Mouse (Mus musculus): ENCODE data around the gene Napepld. TPM values are rescaled to one million over a fixed set of nuclear protein-coding genes. Genes with fewer than 3 reads are reported as not detected.
A peak's percentile ranks its signal among the peaks of the same experiment; 100 is the strongest.

Napepld gene
- polyA plus RNA-seq, 1 experiment: 4.7 TPM

GRCm38 (mm10) chr5:21680940-21681339 is 20.3 kb downstream of the Napepld start:
- no peak for DNase-seq (ENCODE audit: low read depth)
- TF ChIP-seq POLR2A (IDR thresholded peaks at IDR 0.05; ENCODE audit: borderline replicate concordance, extremely low read depth, insufficient read depth, insufficient read length, poor library complexity, severe bottlenecking): no peak
- no peak for TF ChIP-seq CTCF (IDR thresholded peaks at IDR 0.05; ENCODE audit: borderline replicate concordance, extremely low read depth, insufficient read depth, insufficient read length)

DNA sequence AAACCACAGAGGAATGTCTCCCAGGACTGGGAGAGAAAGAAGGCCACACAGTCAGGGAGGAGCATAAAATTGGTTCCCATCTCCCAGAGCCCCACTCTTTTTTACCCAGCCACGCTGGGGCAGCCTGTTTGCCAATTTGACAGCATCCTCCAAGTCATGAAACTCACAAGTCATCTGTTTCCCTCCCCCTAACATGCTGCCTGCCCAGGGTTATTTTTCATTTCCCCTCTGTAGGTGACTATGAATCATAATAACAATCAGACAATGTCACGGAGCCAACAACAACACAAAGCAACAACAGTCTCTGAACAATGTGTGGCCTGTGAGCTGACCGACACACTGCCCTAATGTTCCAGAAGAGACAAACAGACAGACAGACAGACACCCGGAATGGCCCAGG is 21.2 kb downstream of the Napepld start:
- TF ChIP-seq CTCF (IDR thresholded peaks at IDR 0.05; ENCODE audit: borderline replicate concordance, extremely low read depth, insufficient read depth, insufficient read length) (no peak), POLR2A (IDR thresholded peaks at IDR 0.05; ENCODE audit: borderline replicate concordance, extremely low read depth, insufficient read depth, insufficient read length, poor library complexity, severe bottlenecking) (no peak)
- DNase-seq (ENCODE audit: low read depth): no peak

- no peak for TF ChIP-seq CTCF (IDR thresholded peaks at IDR 0.05; ENCODE audit: borderline replicate concordance, extremely low read depth, insufficient read depth, insufficient read length)
- no peak for TF ChIP-seq POLR2A (IDR thresholded peaks at IDR 0.05; ENCODE audit: borderline replicate concordance, extremely low read depth, insufficient read depth, insufficient read length, poor library complexity, severe bottlenecking)
- DNase-seq (ENCODE audit: low read depth): no peak
Measured at GRCm38 (mm10) chr5:21678363-21678762, 22.8 kb downstream of the Napepld start.

DNA sequence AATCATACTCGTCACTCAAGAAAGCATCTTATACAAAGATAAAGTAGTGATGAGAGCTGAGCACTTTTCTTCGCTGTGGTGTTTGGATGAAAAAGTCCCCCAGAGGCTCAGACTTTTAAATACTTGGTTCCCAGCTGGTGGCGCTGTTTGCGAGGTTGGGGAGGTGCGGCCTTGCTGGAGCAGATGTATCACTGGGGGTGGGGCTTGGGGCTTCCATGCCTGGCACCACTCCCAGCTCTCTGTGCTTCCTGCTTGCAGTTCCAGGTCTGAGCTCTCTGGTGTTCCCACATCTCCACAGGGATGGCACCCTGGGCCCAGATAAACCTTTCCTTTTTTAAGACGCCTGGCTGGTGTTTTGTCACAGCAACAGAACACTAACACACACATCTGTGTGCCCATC is 23.3 kb downstream of the Napepld start:
- DNase-seq (ENCODE audit: low read depth): no peak
- TF ChIP-seq POLR2A (IDR thresholded peaks at IDR 0.05; ENCODE audit: borderline replicate concordance, extremely low read depth, insufficient read depth, insufficient read length, poor library complexity, severe bottlenecking): no peak
- no peak for TF ChIP-seq CTCF (IDR thresholded peaks at IDR 0.05; ENCODE audit: borderline replicate concordance, extremely low read depth, insufficient read depth, insufficient read length)

DNA sequence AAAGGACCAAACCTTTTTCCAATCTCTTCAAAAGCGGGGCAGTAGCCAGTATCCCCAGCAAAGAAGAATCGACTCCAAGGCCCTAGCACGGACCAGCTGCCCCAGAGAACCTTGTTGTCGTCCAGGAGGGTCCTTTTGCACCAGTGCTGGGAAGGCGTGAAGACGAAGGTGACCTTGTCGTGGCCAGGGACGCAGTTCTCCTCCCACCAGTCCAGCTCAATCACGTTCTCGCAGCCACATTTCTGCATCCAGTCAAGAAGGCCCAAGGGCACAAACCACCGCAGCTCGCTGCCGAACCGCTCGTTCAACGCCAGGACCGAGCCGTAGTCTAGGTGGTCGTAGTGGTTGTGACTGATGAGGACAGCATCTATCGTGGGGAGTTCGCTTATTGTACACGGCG is 25.7 kb downstream of the Napepld start:
- TF ChIP-seq POLR2A (IDR thresholded peaks at IDR 0.05; ENCODE audit: borderline replicate concordance, extremely low read depth, insufficient read depth, insufficient read length, poor library complexity, severe bottlenecking): no peak
- TF ChIP-seq CTCF (IDR thresholded peaks at IDR 0.05; ENCODE audit: borderline replicate concordance, extremely low read depth, insufficient read depth, insufficient read length): no peak
- no peak for DNase-seq (ENCODE audit: low read depth)

DNA sequence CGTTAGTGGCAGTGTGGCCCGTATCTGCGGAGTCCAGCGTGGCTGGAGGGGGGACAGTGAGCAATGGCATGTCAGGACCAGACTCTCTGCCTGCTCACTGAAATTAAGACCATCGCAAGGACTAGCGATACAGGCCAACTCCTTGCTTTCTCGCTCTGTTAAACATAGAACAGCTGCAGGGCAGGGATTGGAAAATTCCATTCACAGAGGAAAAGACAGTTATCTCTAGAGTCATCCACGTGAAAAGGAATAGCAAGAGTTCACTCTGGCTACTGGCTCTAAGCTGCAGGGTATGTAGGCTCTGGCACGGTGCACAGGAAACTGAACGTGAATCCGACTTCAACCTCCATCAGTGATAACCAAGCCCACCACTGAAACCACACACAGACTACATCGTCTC is 26.2 kb downstream of the Napepld start:
- no peak for TF ChIP-seq CTCF (IDR thresholded peaks at IDR 0.05; ENCODE audit: borderline replicate concordance, extremely low read depth, insufficient read depth, insufficient read length)
- no peak for TF ChIP-seq POLR2A (IDR thresholded peaks at IDR 0.05; ENCODE audit: borderline replicate concordance, extremely low read depth, insufficient read depth, insufficient read length, poor library complexity, severe bottlenecking)
- DNase-seq (ENCODE audit: low read depth): no peak

GRCm38 (mm10) chr5:21673742-21674141 is 27.5 kb downstream of the Napepld start:
- no peak for TF ChIP-seq CTCF (IDR thresholded peaks at IDR 0.05; ENCODE audit: borderline replicate concordance, extremely low read depth, insufficient read depth, insufficient read length)
- TF ChIP-seq POLR2A (IDR thresholded peaks at IDR 0.05; ENCODE audit: borderline replicate concordance, extremely low read depth, insufficient read depth, insufficient read length, poor library complexity, severe bottlenecking): no peak

GRCm38 (mm10) chr5:21672812-21673635 is 28.2 kb downstream of the Napepld start:
- peak; percentile 35 for DNase-seq (ENCODE audit: low read depth)
- TF ChIP-seq CTCF (IDR thresholded peaks at IDR 0.05; ENCODE audit: borderline replicate concordance, extremely low read depth, insufficient read depth, insufficient read length) (no peak), POLR2A (IDR thresholded peaks at IDR 0.05; ENCODE audit: borderline replicate concordance, extremely low read depth, insufficient read depth, insufficient read length, poor library complexity, severe bottlenecking) (no peak)

More at GRCm38 (mm10) chr5:21673742-21674141, 27.5 kb downstream of the Napepld start:
- DNase-seq (ENCODE audit: low read depth): peak; percentile 48

DNA sequence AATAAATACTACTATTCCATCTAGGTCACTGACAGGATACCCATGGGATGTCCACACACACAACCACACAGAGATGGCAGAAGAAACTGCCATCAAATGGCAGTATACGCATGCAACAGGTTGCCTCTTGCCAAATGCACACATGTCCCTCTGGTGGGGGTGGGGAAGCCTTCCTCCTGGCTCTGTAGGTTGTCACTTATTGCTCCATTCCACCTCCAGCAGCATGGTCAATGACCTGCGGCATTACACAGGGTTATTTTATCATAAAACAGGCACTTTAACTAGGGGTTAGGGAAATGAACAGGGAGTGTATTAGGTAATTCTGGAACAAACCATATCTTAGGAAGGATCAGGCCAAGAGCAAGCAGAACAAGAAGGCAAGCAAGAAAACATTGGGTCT is 31.9 kb downstream of the Napepld start:
- no peak for DNase-seq (ENCODE audit: low read depth)
- TF ChIP-seq CTCF (IDR thresholded peaks at IDR 0.05; ENCODE audit: borderline replicate concordance, extremely low read depth, insufficient read depth, insufficient read length) (no peak), POLR2A (IDR thresholded peaks at IDR 0.05; ENCODE audit: borderline replicate concordance, extremely low read depth, insufficient read depth, insufficient read length, poor library complexity, severe bottlenecking) (no peak)

GRCm38 (mm10) chr5:21667191-21668137 is 33.7 kb downstream of the Napepld start:
- TF ChIP-seq POLR2A (IDR thresholded peaks at IDR 0.05; ENCODE audit: borderline replicate concordance, extremely low read depth, insufficient read depth, insufficient read length, poor library complexity, severe bottlenecking): no peak
- no peak for TF ChIP-seq CTCF (IDR thresholded peaks at IDR 0.05; ENCODE audit: borderline replicate concordance, extremely low read depth, insufficient read depth, insufficient read length)

DNA sequence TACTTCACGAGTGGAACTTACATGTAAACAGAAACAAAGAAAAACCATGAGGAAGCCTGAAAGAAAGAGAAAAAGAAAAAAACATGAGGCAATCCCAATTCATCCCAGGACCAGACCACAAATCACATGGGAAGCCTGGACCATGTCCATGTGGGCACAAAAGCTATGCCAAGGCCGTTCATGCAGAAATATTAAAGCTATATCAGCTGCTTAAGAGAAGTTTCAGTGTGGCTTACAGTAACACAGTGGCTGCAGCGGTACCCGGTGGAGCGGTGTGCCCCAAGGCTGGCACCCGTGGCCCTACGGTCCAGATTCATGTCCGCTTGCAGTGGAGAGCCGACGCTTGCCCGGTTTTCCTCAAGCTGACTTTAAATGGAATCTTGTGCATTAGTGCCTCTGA is 38.1 kb downstream of the Napepld start:
- DNase-seq (ENCODE audit: low read depth): peak; percentile 61
- TF ChIP-seq POLR2A (IDR thresholded peaks at IDR 0.05; ENCODE audit: borderline replicate concordance, extremely low read depth, insufficient read depth, insufficient read length, poor library complexity, severe bottlenecking) (no peak), CTCF (IDR thresholded peaks at IDR 0.05; ENCODE audit: borderline replicate concordance, extremely low read depth, insufficient read depth, insufficient read length) (no peak)

More at GRCm38 (mm10) chr5:21667191-21668137, 33.7 kb downstream of the Napepld start:
- DNase-seq (ENCODE audit: low read depth): no peak

All from brain, embryonic 14.5 days (tissue).